Mouse (Mus musculus) forebrain, postnatal 0 days (tissue): ENCODE data around the gene Shank2. TPM values are rescaled to one million over a fixed set of nuclear protein-coding genes. Genes with fewer than 3 reads are reported as not detected.
A peak's percentile ranks its signal among the peaks of the same experiment; 100 is the strongest.

Experiments used
- ATAC-seq: fragments of 200-750 bp; cut with Nextera tagmentation; 2 replicates; pipeline ENCODE4 v1.8.0; 2017; ENCODE audit warnings: mild to moderate bottlenecking, moderate library complexity
- DNase-seq: peaks from one replicate; pipeline ENCODE4 v3.0.0-alpha.2; 2015
- H3K27ac ChIP-seq: fragments of 300-500 bp; sonication (generic); 2 replicates; pipeline ENCODE4 v1.5.1; 2014; ENCODE audit warnings: low read depth, mild to moderate bottlenecking, antibody characterized with exemption, low read length, moderate library complexity, mixed read lengths
- H3K27me3 ChIP-seq: fragments of 300-500 bp; sonication (generic); 2 replicates; pipeline ENCODE4 v1.6.1; 2014; ENCODE audit warnings: mild to moderate bottlenecking, low read length, mixed read lengths; ENCODE audit not compliant: insufficient read depth
- H3K36me3 ChIP-seq: fragments of 300-500 bp; sonication (generic); 2 replicates; pipeline ENCODE4 v1.6.1; 2014; ENCODE audit warnings: mild to moderate bottlenecking, moderate library complexity; ENCODE audit not compliant: insufficient read depth
- H3K4me1 ChIP-seq: fragments of 300-500 bp; sonication (generic); 2 replicates; pipeline ENCODE4 v1.6.1; 2014; ENCODE audit warnings: antibody characterized with exemption; ENCODE audit not compliant: insufficient read depth
- H3K4me2 ChIP-seq: fragments of 300-500 bp; sonication (generic); 2 replicates; pipeline ENCODE4 v1.6.1; 2014; ENCODE audit warnings: low read depth, mild to moderate bottlenecking, moderate library complexity
- H3K4me3 ChIP-seq: fragments of 300-500 bp; sonication (generic); 2 replicates; pipeline ENCODE4 v1.5.1; 2014; ENCODE audit warnings: low read depth, low read length, mixed read lengths
- H3K9ac ChIP-seq: fragments of 300-500 bp; sonication (generic); 2 replicates; pipeline ENCODE4 v1.6.1; 2014; ENCODE audit warnings: mild to moderate bottlenecking
- H3K9me3 ChIP-seq: fragments of 300-500 bp; sonication (generic); 2 replicates; pipeline ENCODE4 v1.6.1; 2016; ENCODE audit warnings: low read length
- CTCF ChIP-seq: sonication (generic); IDR thresholded peaks from 2 replicates; pipeline ENCODE4 v1.5.1; 2016; ENCODE audit warnings: antibody characterized with exemption, control low read depth, low read depth
- WGBS: fragments of 180-500 bp; shearing (Covaris S2); extraction: QIAGEN DNeasy Blood & Tissue Kit; methylation state at CpG from one replicate; pipeline ENCODE4 v1.1.7; 2014; 5-methylcytosine and 5-hydroxymethylcytosine counted together
- polyA plus RNA-seq: library from polyadenylated mRNA; unstranded; fragments of >200 nt; fragmentation: Nextera tagmentation; extraction: Ambion mirVana; gene quantifications from 2 replicates; pipeline ENCODE4 v1.2.1, GENCODE M21; 2015
- total RNA-seq: library from RNA; depleted of rRNA; stranded (reverse); fragments of >200 nt; gene quantifications from 2 replicates; pipeline ENCODE4 v1.2.3, GENCODE M21; 2014

The Shank2 gene
- total and polyA plus RNA-seq, 2 experiments from 2014 or later: 8.8 to 29.0 TPM

- H3K9me3 ChIP-seq: no peaks in the 10 kb centered on the region
- H3K4me2 ChIP-seq: no peak overlapping the region
- 0 out of 2 replicates have a peak, but pooled peaks cover 3% of the 10 kb centered on the region for H3K36me3 ChIP-seq
- H3K4me1 ChIP-seq: no peaks in the 10 kb centered on the region; the same call in 1 of the 2 replicates
- DNase-seq (no peak), ATAC-seq (no peak)
- no peak for TF ChIP-seq CTCF
- 86% methylated on average over 2 of the region's 2 CpGs for WGBS
- no peak overlapping the region for H3K4me3 ChIP-seq
- no peak overlapping the region for H3K9ac ChIP-seq
- no peaks in the 10 kb centered on the region for H3K27me3 ChIP-seq
- H3K27ac ChIP-seq: no peak overlapping the region
Measured at GRCm38 (mm10) chr7:144198491-144198890, 196.8 kb downstream of the Shank2 start.

GRCm38 (mm10) chr7:144202017-144202682 lies 200.4 kb downstream of the Shank2 start:
- Histone ChIP-seq H3K27ac (no peak overlapping the region), H3K4me2 (no peak overlapping the region), H3K9ac (no peak overlapping the region), H3K4me1 (peaks cover 12% of the 10 kb centered on the region; the same call in 1 of the 2 replicates), H3K4me3 (no peak overlapping the region), H3K36me3 (no peaks in the 10 kb centered on the region), H3K27me3 (no peaks in the 10 kb centered on the region), H3K9me3 (no peaks in the 10 kb centered on the region)
- ATAC-seq (no peak), DNase-seq (no peak)
- WGBS: 78% methylated on average over 7 of the region's 7 CpGs
- TF ChIP-seq CTCF: no peak

- peak overlapping the region; percentile 9 for H3K27ac ChIP-seq
- H3K4me3 ChIP-seq: no peak overlapping the region
- 45% methylated on average over 3 of the region's 3 CpGs for WGBS
- peaks cover 12% of the 10 kb centered on the region; the same call in 1 of the 2 replicates for H3K4me1 ChIP-seq
- no peaks in the 10 kb centered on the region for H3K36me3 ChIP-seq
- TF ChIP-seq CTCF: no peak
- no peaks in the 10 kb centered on the region for H3K27me3 ChIP-seq
- DNase-seq (peak; percentile 58), ATAC-seq (peak; percentile 70)
- no peak overlapping the region for H3K9ac ChIP-seq
- no peaks in the 10 kb centered on the region for H3K9me3 ChIP-seq
- H3K4me2 ChIP-seq: no peak overlapping the region
Measured at GRCm38 (mm10) chr7:144204290-144204689, 202.6 kb downstream of the Shank2 start.

- no peak for DNase-seq
- no peaks in the 10 kb centered on the region for H3K27me3 ChIP-seq
- H3K4me2 ChIP-seq: no peak overlapping the region
- no peak overlapping the region for H3K9ac ChIP-seq
- peaks cover 12% of the 10 kb centered on the region; the same call in 1 of the 2 replicates for H3K4me1 ChIP-seq
- ATAC-seq: no peak
- WGBS: 23% methylated on average over 1 of the region's 1 CpGs
- no peaks in the 10 kb centered on the region for H3K9me3 ChIP-seq
- H3K4me3 ChIP-seq: no peak overlapping the region
- no peak overlapping the region for H3K27ac ChIP-seq
- TF ChIP-seq CTCF: no peak
- no peaks in the 10 kb centered on the region for H3K36me3 ChIP-seq
Measured at GRCm38 (mm10) chr7:144205161-144205560, 203.4 kb downstream of the Shank2 start.

GRCm38 (mm10) chr7:144205837-144206236 lies 204.1 kb downstream of the Shank2 start:
- TF ChIP-seq CTCF: no peak
- 83% methylated on average over 3 of the region's 3 CpGs for WGBS

GRCm38 (mm10) chr7:144206254-144206653 lies 204.5 kb downstream of the Shank2 start:
- Histone ChIP-seq H3K36me3 (no peaks in the 10 kb centered on the region), H3K4me3 (no peak overlapping the region), H3K9ac (no peak overlapping the region), H3K9me3 (no peaks in the 10 kb centered on the region), H3K4me2 (no peak overlapping the region), H3K27me3 (no peaks in the 10 kb centered on the region), H3K4me1 (peaks cover 12% of the 10 kb centered on the region; the same call in 1 of the 2 replicates), H3K27ac (no peak overlapping the region)
- no peak for DNase-seq
- WGBS: 80% methylated on average over 5 of the region's 5 CpGs
- no peak for TF ChIP-seq CTCF
- no peak for ATAC-seq

More at GRCm38 (mm10) chr7:144205837-144206236, 204.1 kb downstream of the Shank2 start:
- Histone ChIP-seq H3K4me2 (no peak overlapping the region), H3K9me3 (no peaks in the 10 kb centered on the region), H3K9ac (no peak overlapping the region), H3K4me3 (no peak overlapping the region), H3K27me3 (no peaks in the 10 kb centered on the region), H3K36me3 (no peaks in the 10 kb centered on the region), H3K27ac (no peak overlapping the region), H3K4me1 (peaks cover 12% of the 10 kb centered on the region; the same call in 1 of the 2 replicates)
- DNase-seq: no peak
- ATAC-seq: no peak

- H3K9me3 ChIP-seq: no peaks in the 10 kb centered on the region
- H3K36me3 ChIP-seq: no peaks in the 10 kb centered on the region
- no peak for ATAC-seq
- H3K27ac ChIP-seq: no peak overlapping the region
- WGBS: 65% methylated on average over 6 of the region's 6 CpGs
- no peak overlapping the region for H3K4me3 ChIP-seq
- DNase-seq: no peak
- no peak for TF ChIP-seq CTCF
- H3K4me1 ChIP-seq: peaks cover 12% of the 10 kb centered on the region; the same call in 1 of the 2 replicates
- no peak overlapping the region for H3K4me2 ChIP-seq
- no peak overlapping the region for H3K9ac ChIP-seq
- H3K27me3 ChIP-seq: no peaks in the 10 kb centered on the region
Measured at GRCm38 (mm10) chr7:144207100-144207499, 205.4 kb downstream of the Shank2 start.
